Comparison of ENCODE assay signal across 14 mouse cellular contexts in genomic region chr19:10070186-10070980, GRCm38 (mm10). TPM values are rescaled to one million over a fixed set of nuclear protein-coding genes. Genes with fewer than 3 reads are reported as not detected.
A peak's percentile ranks its signal among the peaks of the same experiment; 100 is the strongest.
DNase-seq lines count a peak whose midpoint lies in the region; ATAC-seq and TF ChIP-seq lines count a peak whose summit lies in the region.
"Had no signal": no experiment of that assay in that cellular context is flagged by ENCODE, and none has a peak within 500 bp of the region (broad histone marks: within the 10 kb centered on the region; RNA-seq: fewer than 3 reads in every experiment).

No protein-coding gene starts in this region.

- H3K4me2 ChIP-seq in hindbrain, postnatal 0 days (ENCODE audit: low read depth, low read length): no peak overlapping the region
- no peak overlapping the region for H3K4me2 ChIP-seq in hindbrain, embryonic 11.5 days (replicated peaks; ENCODE audit: low read depth, low read length)
- no peak overlapping the region for H3K4me2 ChIP-seq in forebrain, embryonic 16.5 days (ENCODE audit: low read length)
- H3K4me2 ChIP-seq: intestine, embryonic 15.5 days; liver, embryonic 12.5 days; midbrain, embryonic 12.5 days; neural tube, embryonic 12.5 days had no signal

- WGBS in hindbrain, postnatal 0 days: 80% methylated on average over 8 of the region's 8 CpGs
- WGBS in hindbrain, embryonic 11.5 days: 95% methylated on average over 8 of the region's 8 CpGs
- 87% methylated on average over 8 of the region's 8 CpGs for WGBS in forebrain, embryonic 16.5 days

- intact Hi-C loops in left cerebral cortex, postnatal 4 days (cut with DNase I): no loop called here

- no peaks in the 10 kb centered on the region for H3K9me3 ChIP-seq in hindbrain, postnatal 0 days (ENCODE audit: low read length)
- H3K9me3 ChIP-seq in hindbrain, embryonic 11.5 days (ENCODE audit: control insufficient read depth, low read length): no peaks in the 10 kb centered on the region
- no peaks in the 10 kb centered on the region for H3K9me3 ChIP-seq in forebrain, embryonic 16.5 days (ENCODE audit: control insufficient read depth, low read length)
- H3K9me3 ChIP-seq: intestine, embryonic 15.5 days; midbrain, embryonic 12.5 days; neural tube, embryonic 12.5 days had no signal

- no peaks in the 10 kb centered on the region for H3K4me1 ChIP-seq in hindbrain, postnatal 0 days (ENCODE audit: insufficient read depth, low read length)
- H3K4me1 ChIP-seq in hindbrain, embryonic 11.5 days (replicated peaks; ENCODE audit: control insufficient read depth, insufficient read depth, low read length): no peaks in the 10 kb centered on the region
- H3K4me1 ChIP-seq in forebrain, embryonic 16.5 days (replicated peaks; ENCODE audit: control insufficient read depth, insufficient read depth, low read length): peaks cover 13% of the 10 kb centered on the region
- H3K4me1 ChIP-seq: intestine, embryonic 15.5 days; neural tube, embryonic 12.5 days had no signal

- no peak overlapping the region for H3K4me3 ChIP-seq in hindbrain, postnatal 0 days (ENCODE audit: low read length)
- H3K4me3 ChIP-seq in hindbrain, embryonic 11.5 days (ENCODE audit: low read depth, low read length): no peak overlapping the region
- no peak overlapping the region for H3K4me3 ChIP-seq in forebrain, embryonic 16.5 days (replicated peaks; ENCODE audit: low read length)
- H3K4me3 ChIP-seq: intestine, embryonic 15.5 days; liver, embryonic 12.5 days; midbrain, embryonic 12.5 days; neural tube, embryonic 12.5 days had no signal

- peaks cover 66% of the 10 kb centered on the region for H3K36me3 ChIP-seq in hindbrain, postnatal 0 days (ENCODE audit: insufficient read depth, low read length)
- H3K36me3 ChIP-seq in hindbrain, embryonic 11.5 days (ENCODE audit: control insufficient read depth, insufficient read depth, low read length): peaks cover 66% of the 10 kb centered on the region
- peaks cover 62% of the 10 kb centered on the region for H3K36me3 ChIP-seq in forebrain, embryonic 16.5 days (ENCODE audit: control insufficient read depth, insufficient read depth)
- no peaks in the 10 kb centered on the region for H3K36me3 ChIP-seq in splenic B cell, adult 2 months (ENCODE audit: control insufficient read depth, insufficient read depth, low read length, poor library complexity, severe bottlenecking)

- no peak overlapping the region for H3K9ac ChIP-seq in hindbrain, postnatal 0 days (replicated peaks; ENCODE audit: low read length)
- no peak overlapping the region for H3K9ac ChIP-seq in hindbrain, embryonic 11.5 days (ENCODE audit: low read depth, low read length)
- no peak overlapping the region for H3K9ac ChIP-seq in forebrain, embryonic 16.5 days (replicated peaks; ENCODE audit: low read depth, low read length)
- H3K9ac ChIP-seq: intestine, embryonic 15.5 days; liver, embryonic 12.5 days; midbrain, embryonic 12.5 days; neural tube, embryonic 12.5 days had no signal

- no peak for TF ChIP-seq CTCF in hindbrain, postnatal 0 days (IDR thresholded peaks at IDR 0.05; ENCODE audit: low read depth)

- H3K27me3 ChIP-seq in hindbrain, postnatal 0 days (ENCODE audit: insufficient read depth, low read length): no peaks in the 10 kb centered on the region
- no peaks in the 10 kb centered on the region for H3K27me3 ChIP-seq in hindbrain, embryonic 11.5 days (ENCODE audit: control insufficient read depth, insufficient read depth, low read length)
- no peaks in the 10 kb centered on the region for H3K27me3 ChIP-seq in forebrain, embryonic 16.5 days (replicated peaks; ENCODE audit: control insufficient read depth, insufficient read depth, low read length)
- H3K27me3 ChIP-seq in splenic B cell, adult 2 months (ENCODE audit: control insufficient read depth, insufficient read depth, low read length, poor library complexity, severe bottlenecking): no peaks in the 10 kb centered on the region
- H3K27me3 ChIP-seq: intestine, embryonic 15.5 days; liver, embryonic 12.5 days; midbrain, embryonic 12.5 days; neural tube, embryonic 12.5 days had no signal

- no peak for DNase-seq in hindbrain, postnatal 0 days (ENCODE audit: low spot score)
- DNase-seq in hindbrain, embryonic 11.5 days (ENCODE audit: low spot score): no peak
- peak; percentile 35 to 37 for DNase-seq in B cell, adult 2 months
- DNase-seq in splenic B cell, adult 2 months (ENCODE audit: low read depth, low spot score): peak; percentile 26
- DNase-seq in gastrocnemius, postnatal 4 days (ENCODE audit: low spot score in 2 of 2): no peak
- DNase-seq in embryo, embryonic 9.5 days (ENCODE audit: extremely low spot score): no peak
- DNase-seq in left cerebral cortex, postnatal 4 days: no peak
- DNase-seq: lung, postnatal 10 days had no signal

- ATAC-seq in hindbrain, postnatal 0 days: no peak
- no peak for ATAC-seq in hindbrain, embryonic 11.5 days (ENCODE audit: low FRiP score)
- no peak for ATAC-seq in forebrain, embryonic 16.5 days
- ATAC-seq: CD4-positive, CD25-positive, alpha-beta regulatory T cell, adult 4 months; intestine, embryonic 15.5 days; liver, embryonic 12.5 days had no signal

- H3K27ac ChIP-seq in hindbrain, postnatal 0 days: peak overlapping the region; percentile 46; the same call in 1 of the 2 replicates
- H3K27ac ChIP-seq in hindbrain, embryonic 11.5 days (ENCODE audit: low read depth, low read length): no peak overlapping the region
- peak overlapping the region; percentile 16; the same call in 1 of the 2 replicates for H3K27ac ChIP-seq in forebrain, embryonic 16.5 days (ENCODE audit: low read length)
- H3K27ac ChIP-seq: intestine, embryonic 15.5 days; liver, embryonic 12.5 days; midbrain, embryonic 12.5 days; neural tube, embryonic 12.5 days had no signal

RNA-seq across cellular contexts. Expression of gene Fads3, which starts 29.0 kb away (rescaled TPM):
- 52.5 and 59.0 TPM in 2 replicates for total RNA-seq in hindbrain, postnatal 0 days (2014; rRNA removed)
- 35.1 and 37.4 TPM in 2 replicates for polyA plus RNA-seq in hindbrain, postnatal 0 days (2015; fragmentation: Nextera tagmentation; extraction: Ambion mirVana)
- 5.7 and 5.8 TPM in 2 replicates for polyA plus RNA-seq in hindbrain, embryonic 11.5 days (2014; fragmentation: Nextera tagmentation; extraction: Ambion mirVana)
- polyA plus RNA-seq in forebrain, embryonic 16.5 days (2015; fragmentation: Nextera tagmentation; extraction: Ambion mirVana): 14.1 and 20.9 TPM in 2 replicates
- 10 to 100 TPM; 16.8 to 28.4 TPM for total RNA-seq in gastrocnemius, postnatal 4 days (2021)
- total RNA-seq in left cerebral cortex, postnatal 4 days (2021): 10 to 100 TPM; 52.8 to 60.4 TPM
- polyA plus RNA-seq: CD4-positive, CD25-positive, alpha-beta regulatory T cell, adult 4 months had no signal

RNA-seq across cellular contexts. Expression of gene Fads2, which starts 31.2 kb away (rescaled TPM):
- 318 and 330 TPM in 2 replicates for total RNA-seq in hindbrain, postnatal 0 days (2014; rRNA removed)
- polyA plus RNA-seq in hindbrain, postnatal 0 days (2015; fragmentation: Nextera tagmentation; extraction: Ambion mirVana): 260 and 272 TPM in 2 replicates
- 62.9 and 63.9 TPM in 2 replicates for polyA plus RNA-seq in hindbrain, embryonic 11.5 days (2014; fragmentation: Nextera tagmentation; extraction: Ambion mirVana)
- 171 and 173 TPM in 2 replicates for polyA plus RNA-seq in forebrain, embryonic 16.5 days (2015; fragmentation: Nextera tagmentation; extraction: Ambion mirVana)
- total RNA-seq in gastrocnemius, postnatal 4 days (2021): 10 to 100 TPM; 26.2 to 27.3 TPM
- total RNA-seq in left cerebral cortex, postnatal 4 days (2021): 100 to 1,000 TPM; 220 to 236 TPM

Comparison
In these comparisons a context has a peak if more than half of its experiments do, and no peak if none do; other contexts are left out.
1. DNase-seq: peak in B cell, adult 2 months (2 of 2) and splenic B cell, adult 2 months (single experiment); none in hindbrain, postnatal 0 days (single experiment), hindbrain, embryonic 11.5 days (single experiment), gastrocnemius, postnatal 4 days (0 of 2), embryo, embryonic 9.5 days (single experiment) and left cerebral cortex, postnatal 4 days (single experiment).
2. RNA of gene Fads2, which starts 31.2 kb away (total RNA-seq): 318 to 330 TPM in hindbrain, postnatal 0 days and 220 to 236 TPM in left cerebral cortex, postnatal 4 days; 26.2 to 27.3 TPM in gastrocnemius, postnatal 4 days; every median in the first group is over 4 times any median in the second.